Mouse (Mus musculus): ENCODE data around the gene Zfp94.
A peak's percentile ranks its signal among the peaks of the same experiment; 100 is the strongest.

The Zfp94 gene

GRCm38 (mm10) chr7:24316567-24317092 lies at the start of gene Zfp94:
TSS of gene Zfp94 (minus strand) at chr7:24316666.
- peak; percentile 99 for DNase-seq

GRCm38 (mm10) chr7:24365258-24366014 lies 49.0 kb upstream of the Zfp94 start:
- DNase-seq = no peak

GRCm38 (mm10) chr7:24364827-24365226 lies 48.4 kb upstream of the Zfp94 start:
- peak; percentile 93 for DNase-seq

GRCm38 (mm10) chr7:24363228-24363627 lies 46.8 kb upstream of the Zfp94 start:
- no peak for DNase-seq

- DNase-seq = no peak
Observed at GRCm38 (mm10) chr7:24361001-24361400, 44.5 kb upstream of the Zfp94 start.

GRCm38 (mm10) chr7:24359269-24359668 lies 42.8 kb upstream of the Zfp94 start:
- DNase-seq = no peak

GRCm38 (mm10) chr7:24357899-24358298 lies 41.4 kb upstream of the Zfp94 start:
- no peak for DNase-seq

GRCm38 (mm10) chr7:24356081-24356480 lies 39.6 kb upstream of the Zfp94 start:
- no peak for DNase-seq

- DNase-seq = no peak
Observed at GRCm38 (mm10) chr7:24355646-24356045, 39.2 kb upstream of the Zfp94 start.

GRCm38 (mm10) chr7:24348896-24349295 lies 32.4 kb upstream of the Zfp94 start, which contains the start of gene Lypd5:
TSS of gene Lypd5 (plus strand) at chr7:24349196.
- no peak for DNase-seq

GRCm38 (mm10) chr7:24346444-24346843 lies 30.0 kb upstream of the Zfp94 start:
- DNase-seq = no peak

- no peak for DNase-seq
Observed at GRCm38 (mm10) chr7:24343701-24344272, 27.3 kb upstream of the Zfp94 start.

GRCm38 (mm10) chr7:24338241-24338640 lies 21.8 kb upstream of the Zfp94 start:
- DNase-seq = no peak

GRCm38 (mm10) chr7:24335699-24336309 lies 19.3 kb upstream of the Zfp94 start:
- DNase-seq = no peak

- DNase-seq = no peak
Observed at GRCm38 (mm10) chr7:24333304-24333986, 17.0 kb upstream of the Zfp94 start, which contains the start of gene Tescl. TSS of gene Tescl (minus strand) at chr7:24333936.

GRCm38 (mm10) chr7:24327281-24327975 lies 11.0 kb upstream of the Zfp94 start:
- DNase-seq = no peak

- DNase-seq = no peak
Observed at GRCm38 (mm10) chr7:24326273-24327135, 10.0 kb upstream of the Zfp94 start.

GRCm38 (mm10) chr7:24325675-24326128 lies 9.2 kb upstream of the Zfp94 start:
- no peak for DNase-seq

GRCm38 (mm10) chr7:24325197-24325596 lies 8.7 kb upstream of the Zfp94 start:
- no peak for DNase-seq

GRCm38 (mm10) chr7:24322593-24322992 lies 6.1 kb upstream of the Zfp94 start:
- DNase-seq = no peak

- DNase-seq = no peak
Observed at GRCm38 (mm10) chr7:24318942-24319341, 2.5 kb upstream of the Zfp94 start.
